Mouse (Mus musculus) frontal cortex, adult (tissue): ENCODE data around the gene Aco2.
A peak's percentile ranks its signal among the peaks of the same experiment; 100 is the strongest.

Source experiments
- ATAC-seq: cut with Nextera tagmentation; 2 replicates; pipeline ENCODE4 v1.9.2; 2017; ENCODE audit warnings: mild to moderate bottlenecking, moderate library complexity, mixed read lengths; ENCODE audit not compliant: low TSS enrichment

The Aco2 gene

DNA sequence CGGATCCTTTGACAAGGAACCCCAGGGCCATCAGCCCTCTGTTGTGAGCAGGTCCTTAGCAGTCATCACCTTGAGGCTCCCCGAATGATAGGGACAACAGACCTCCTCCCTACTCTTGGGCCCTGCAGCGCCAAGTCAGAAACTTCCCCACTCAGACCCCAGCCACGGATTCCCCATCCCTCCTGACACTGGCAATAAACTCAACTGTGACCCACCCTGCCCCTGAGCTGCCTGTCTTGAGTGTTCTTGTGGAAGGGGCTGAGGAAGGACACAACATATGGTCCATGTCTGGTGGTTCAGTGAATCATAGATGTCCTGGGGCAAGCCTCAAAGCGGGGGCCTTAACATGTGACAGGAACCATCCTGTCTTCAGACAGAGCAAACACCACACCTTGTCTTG lies 78.6 kb downstream of the Aco2 start:
- no peak for ATAC-seq

DNA sequence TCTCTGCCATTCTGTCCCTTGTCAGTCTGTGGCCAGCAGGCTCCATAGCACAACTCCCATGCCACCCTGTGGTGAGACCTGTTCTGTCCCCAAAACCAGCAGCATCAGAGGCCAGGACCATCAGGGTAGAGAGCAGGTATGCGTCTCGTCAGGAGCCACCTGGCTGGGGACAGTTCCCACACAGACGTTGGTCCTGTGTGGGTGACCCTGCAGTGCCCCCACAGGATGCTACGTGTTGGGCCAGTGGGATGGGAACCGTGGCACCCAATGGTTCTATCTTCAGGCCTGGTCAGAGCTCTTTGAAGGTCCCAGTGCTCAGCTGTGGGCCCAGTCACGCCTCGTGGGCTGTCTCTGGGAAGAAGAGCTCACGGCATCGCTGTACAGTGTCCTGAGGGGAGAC lies 79.0 kb downstream of the Aco2 start:
- ATAC-seq: no peak

DNA sequence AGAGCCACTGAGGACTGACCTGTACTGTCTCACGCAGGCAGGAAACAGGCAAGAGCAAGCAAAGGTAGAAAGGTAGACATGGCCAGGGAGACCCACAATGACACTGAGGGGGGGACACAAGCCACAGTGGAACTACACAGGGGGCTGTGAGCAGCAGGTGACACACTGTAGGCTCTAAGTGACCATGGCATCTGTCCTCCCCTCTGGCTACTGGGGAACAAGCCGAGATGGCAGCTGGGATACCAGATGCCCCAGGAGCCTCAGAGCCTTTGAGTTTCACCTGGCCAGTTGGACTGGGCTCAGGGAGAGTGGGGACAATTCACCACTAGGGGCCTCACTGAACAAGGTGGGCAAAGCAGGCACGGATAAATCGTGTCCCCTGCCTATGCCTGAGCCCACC lies 80.2 kb downstream of the Aco2 start:
- no peak for ATAC-seq

DNA sequence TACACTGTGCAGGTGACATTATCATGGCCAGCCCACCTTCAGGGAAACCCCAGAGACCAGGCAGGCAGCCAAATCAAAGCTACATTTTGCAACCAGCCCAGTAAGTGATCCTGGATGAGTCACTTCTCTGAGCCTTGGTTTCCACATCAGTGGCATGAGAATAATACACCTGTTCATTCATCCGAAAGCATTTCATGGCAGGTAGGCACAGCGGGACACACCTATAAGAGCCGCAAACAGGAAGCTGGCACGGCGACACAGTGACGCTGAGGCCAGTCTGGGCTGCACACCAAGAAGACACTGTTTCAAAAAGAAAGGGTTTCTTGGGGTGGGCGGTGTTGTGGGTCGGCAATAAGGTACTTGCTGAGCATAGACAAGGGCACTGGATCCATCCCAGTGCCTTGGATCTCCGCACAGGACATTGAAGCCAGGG lies 82.1 kb downstream of the Aco2 start:
- no peak for ATAC-seq

DNA sequence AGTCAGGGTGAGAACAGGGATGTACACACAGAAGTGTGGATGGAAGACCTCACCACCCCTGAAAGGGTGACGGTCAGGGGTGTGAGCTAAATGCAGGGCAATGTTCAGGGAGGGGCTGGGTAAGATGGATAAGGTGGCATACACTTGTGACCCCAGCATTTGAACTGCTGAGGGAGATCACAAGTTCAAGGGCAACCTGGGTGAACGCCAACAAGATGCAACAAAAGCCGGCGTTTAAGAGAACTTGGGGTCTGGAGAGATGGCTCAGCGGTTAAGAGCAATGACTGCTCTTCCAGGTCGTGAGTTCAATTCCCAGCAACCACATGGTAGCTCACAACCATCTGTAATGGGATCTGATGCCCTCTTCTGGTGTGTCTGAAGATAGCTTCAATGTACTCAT lies 82.6 kb downstream of the Aco2 start:
- no peak for ATAC-seq

DNA sequence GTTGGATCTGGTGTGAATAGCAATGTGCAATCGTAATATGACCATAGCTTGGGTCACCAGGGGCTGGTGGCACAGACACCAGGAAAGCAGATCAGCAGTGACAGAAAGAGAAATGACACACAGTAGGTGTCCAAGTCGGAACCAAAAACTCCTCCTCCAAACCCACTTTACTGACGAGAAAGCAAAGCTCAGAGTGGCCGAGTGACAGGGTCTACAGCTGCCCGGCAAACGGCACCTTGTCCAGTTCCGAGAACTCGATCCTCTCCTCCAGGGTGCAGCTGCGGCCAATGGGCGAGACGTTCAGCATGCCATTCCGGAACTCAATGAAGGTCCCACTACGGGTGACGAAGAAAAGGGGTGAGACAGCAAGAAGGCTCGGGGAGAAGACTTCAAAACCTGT lies 83.3 kb downstream of the Aco2 start:
- no peak for ATAC-seq

DNA sequence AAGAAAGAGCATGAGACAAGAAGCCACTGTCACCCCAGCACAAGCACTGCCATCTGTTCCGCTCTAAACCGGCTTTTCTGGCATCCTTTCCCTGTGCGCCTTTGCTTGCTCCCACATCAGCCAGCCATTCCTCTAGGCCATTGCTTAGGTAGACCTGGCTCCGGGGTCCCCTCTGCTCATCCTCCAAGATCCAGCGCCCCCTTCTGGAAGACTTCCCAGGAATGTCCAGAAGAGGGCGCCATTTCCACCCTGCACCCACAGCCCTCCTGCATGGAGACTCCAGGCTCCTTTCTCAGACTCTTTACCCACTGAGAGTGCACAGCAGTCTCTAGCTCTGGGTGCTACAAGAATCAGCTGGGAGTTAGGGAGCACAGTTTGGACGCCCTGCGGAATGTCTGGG lies 84.3 kb downstream of the Aco2 start:
- peak; percentile 24; the same call in 1 of the 2 replicates for ATAC-seq

DNA sequence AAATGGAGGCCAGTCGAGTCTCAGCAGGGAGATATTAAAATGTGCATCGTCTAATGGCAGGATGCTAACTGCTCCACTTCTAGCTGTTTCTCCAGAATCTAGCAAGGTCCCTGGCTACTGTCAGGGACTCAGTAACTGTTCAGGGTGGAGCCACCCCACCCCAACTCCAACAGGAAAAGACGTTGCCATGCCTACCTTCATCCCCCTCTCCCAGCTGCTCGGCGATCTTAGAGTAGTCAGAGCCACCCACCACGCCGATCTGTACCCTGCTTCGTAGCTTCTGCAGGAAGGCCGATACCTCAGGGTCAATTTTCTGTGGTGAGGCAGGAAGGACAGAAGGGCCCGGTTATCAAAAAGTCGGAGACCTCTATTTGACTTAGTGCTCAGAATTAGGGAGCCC lies 85.5 kb downstream of the Aco2 start:
- 0 out of 2 replicates have a peak, but pooled peaks have one; percentile 15 for ATAC-seq

DNA sequence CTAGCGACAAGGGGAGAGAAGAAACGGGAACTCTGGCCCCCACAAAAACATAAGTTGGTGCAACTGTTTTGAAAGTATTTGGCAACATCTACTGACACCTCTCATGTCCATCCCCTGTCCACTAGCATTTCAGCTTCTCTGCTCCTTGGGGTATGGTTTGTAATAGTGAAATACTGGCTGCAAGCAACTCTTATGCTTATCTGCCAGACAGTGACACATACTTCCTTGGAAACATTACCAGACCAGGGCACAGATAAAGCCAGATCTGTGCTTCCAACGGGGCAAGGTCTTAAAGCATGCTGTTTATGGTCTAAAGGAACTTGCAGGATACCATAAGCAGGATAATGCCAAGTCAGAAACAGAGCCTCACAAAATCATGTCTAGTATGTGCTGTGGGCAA lies 86.8 kb downstream of the Aco2 start:
- ATAC-seq: no peak

DNA sequence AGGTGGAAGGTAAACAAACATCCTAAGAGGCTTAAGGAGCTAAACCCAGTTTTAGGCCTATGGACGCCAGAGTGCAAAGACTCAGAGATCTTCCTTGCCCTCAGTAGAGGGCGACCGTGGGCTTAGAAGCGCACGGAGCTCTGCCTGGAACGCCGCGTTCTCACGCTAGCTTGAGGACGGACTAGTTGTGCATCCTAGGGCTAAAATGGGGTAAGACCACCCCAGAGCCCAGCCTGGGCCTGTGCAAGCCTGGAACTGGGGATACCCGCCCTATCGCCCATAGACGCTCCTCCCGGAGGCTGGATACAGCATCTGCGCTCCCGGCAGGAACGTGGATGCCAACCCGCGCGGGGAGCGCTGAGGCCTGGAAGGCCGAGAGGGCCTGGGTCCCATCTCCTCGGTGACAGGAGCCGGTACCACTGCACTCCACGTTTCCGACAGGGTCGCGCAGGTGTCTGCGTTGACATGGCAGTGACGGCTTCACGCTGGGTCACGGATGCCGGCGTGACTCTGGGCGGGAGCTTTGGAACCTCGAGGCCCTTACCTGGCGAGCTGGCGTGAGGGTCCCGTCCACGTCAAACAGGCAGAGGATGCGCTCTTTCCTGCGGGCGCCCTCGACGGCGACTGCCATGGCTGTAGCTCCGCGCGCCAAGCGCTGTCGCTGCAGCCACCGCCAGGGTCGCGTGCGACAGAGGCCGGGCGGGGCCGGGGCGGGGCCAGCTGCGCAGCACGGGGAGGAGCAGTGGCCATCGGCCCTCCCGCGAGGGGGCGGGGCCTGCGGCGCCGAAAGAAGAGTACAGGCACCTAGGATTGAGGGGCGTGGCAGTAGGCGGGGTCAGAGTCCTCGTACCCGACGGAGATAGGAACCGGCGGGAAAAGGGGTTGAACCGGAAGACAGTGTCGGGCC lies 88.3 kb downstream of the Aco2 start, which contains the start of gene Pmm1:
TSS of gene Pmm1 (minus strand) at position 760 of the 907 bp plus-strand sequence.
- peak; percentile 90 for ATAC-seq

DNA sequence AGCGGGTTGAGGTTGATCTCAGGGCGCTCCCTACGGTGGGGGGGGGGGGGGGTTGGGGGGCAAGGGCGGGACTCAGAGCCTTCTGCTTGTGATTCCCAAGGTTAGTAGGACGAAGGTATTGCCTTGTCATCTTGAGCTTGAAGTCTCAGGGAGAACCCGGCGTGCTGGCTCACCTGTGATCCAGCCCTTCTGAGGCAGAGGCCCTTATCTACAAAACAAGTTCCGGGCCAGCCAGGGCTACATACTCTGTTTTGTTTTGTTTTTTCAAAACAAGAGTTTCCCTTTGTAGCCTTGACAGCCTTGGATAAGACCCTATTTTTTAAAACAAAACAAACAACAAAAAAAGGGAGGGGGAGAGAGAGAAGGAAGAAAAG lies 89.0 kb downstream of the Aco2 start:
- ATAC-seq: no peak

DNA sequence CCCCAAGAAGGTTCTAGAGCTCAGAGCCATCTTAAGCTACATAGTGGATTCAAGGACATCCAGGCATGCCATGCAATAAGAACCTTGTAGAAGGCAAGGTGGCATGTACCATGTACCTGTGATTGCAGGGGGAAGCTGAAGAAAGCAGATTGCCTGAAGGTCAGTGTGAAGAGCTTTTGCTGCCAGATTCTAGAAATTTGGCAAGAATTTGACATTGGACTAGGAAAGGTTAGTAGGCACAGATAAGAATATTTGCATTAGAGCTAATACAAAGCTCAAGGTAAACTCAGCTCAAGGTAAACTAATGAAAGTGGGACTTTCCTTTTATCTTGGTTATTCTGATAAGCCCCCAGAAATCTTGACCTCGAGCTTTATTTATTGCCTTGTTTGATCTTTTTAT lies 92.2 kb downstream of the Aco2 start:
- no peak for ATAC-seq
